Mouse (Mus musculus) megakaryocyte, embryonic 14.5 days (primary cell): ENCODE measurements around the gene Ntm.

Source experiments
- FLI1 ChIP-seq: IDR thresholded peaks from 2 replicates; pipeline ENCODE4 v1.6.1; 2012; ENCODE audit warnings: low read length, inconsistent platforms, mixed read lengths
- GATA1 ChIP-seq: IDR thresholded peaks from 3 replicates; pipeline ENCODE4 v1.6.1; 2012; ENCODE audit warnings: mixed read lengths, low read length, inconsistent platforms, borderline replicate concordance

DNA sequence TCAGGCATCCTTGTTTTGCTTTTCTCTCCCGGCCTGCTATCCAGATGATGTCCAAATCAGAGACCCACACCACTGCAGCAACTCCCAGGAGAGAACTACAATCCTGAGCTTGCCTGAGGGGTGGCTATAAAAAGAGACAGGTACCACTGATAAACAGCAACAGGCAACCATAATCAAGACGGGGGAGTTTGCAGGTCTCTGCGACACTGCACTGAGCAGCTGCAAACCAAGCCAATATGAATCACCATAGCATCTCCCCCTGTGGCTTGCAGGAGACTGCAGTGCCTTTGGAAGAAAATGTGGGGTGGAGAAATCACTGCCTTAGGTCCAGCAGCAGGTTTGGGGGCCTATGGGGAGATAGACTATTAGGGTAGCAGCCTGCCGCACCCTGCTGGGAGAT is 65.5 kb downstream of the Ntm start:
- no peak for TF ChIP-seq FLI1
- TF ChIP-seq GATA1: no peak
